Mouse (Mus musculus) cortical plate, adult 2 months (tissue): ENCODE data around the gene Akt1.

ENCODE experiments used
- CTCF ChIP-seq: fragments of 200-500 bp; IDR thresholded peaks from 2 replicates; pipeline ENCODE4 v1.5.1; 2011; ENCODE audit warnings: mild to moderate bottlenecking, control low read depth, low read length; ENCODE audit not compliant: insufficient read depth; ENCODE audit errors: extremely low read depth
- POLR2A ChIP-seq: fragments of 200-500 bp; IDR thresholded peaks from 2 replicates; pipeline ENCODE4 v1.6.1; 2011; ENCODE audit warnings: mild to moderate bottlenecking, low read length, control low read depth; ENCODE audit not compliant: insufficient read depth; ENCODE audit errors: extremely low read depth

GRCm38 (mm10) chr12:112651778-112652439 is 22.8 kb downstream of the Akt1 start:
- TF ChIP-seq CTCF (no peak), POLR2A (no peak)
